Mouse (Mus musculus): ENCODE results near the gene Ms4a4a. TPM values are rescaled to one million over a fixed set of nuclear protein-coding genes. Genes with fewer than 3 reads are reported as not detected.

Gene Ms4a4a
- 10 to 100 TPM in 1 of 2 experiments, 1 to 10 TPM in 1; 5.2 to 14.5 TPM for total RNA-seq (2021)

DNA sequence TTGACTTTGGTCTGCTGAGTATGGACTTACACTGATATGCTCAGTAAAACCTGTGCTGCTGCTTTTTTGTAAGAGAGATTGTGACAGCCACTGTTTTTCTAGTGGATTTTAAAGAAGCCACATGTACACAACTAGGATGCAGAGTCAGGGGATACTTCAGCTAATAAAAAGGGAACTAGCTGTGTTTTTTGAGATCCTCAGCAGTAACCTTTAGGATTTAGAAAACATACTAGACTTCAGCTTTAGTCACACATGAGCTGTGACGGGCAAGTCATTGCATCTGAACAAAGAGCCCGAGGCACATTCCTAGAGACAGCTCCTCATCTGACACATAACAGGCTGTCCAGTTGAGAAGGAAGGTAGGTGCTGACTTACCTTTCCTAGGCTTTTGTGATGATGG is at the start of gene Ms4a4a:
Gene Ms4a4a (plus strand): TSS at position 251 of the 400 bp plus-strand sequence.
- DNase-seq, result no peak
- intact Hi-C loops (cut with DNase I), result no loop called here

DNA sequence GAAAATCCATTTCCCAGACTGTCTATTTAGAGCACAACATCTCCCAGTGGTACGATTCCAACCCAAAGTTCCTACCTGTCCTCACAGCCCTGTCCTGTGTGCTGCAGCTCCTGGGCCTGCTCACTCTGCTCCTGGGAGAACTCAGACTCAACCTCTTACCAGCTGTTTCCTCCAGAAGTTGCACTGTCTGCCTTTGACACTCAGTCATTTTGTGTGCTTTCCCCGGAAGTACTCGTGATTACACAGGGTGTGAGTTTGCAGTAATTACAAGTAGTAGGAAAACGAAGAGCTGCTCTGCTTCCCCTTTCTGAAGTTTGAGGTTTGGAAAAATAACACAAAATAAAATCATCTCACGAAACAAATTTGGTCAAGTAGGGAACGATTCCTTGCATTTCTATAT is 39.4 kb upstream of the Ms4a4a start, which contains the start of gene Ms4a7:
Gene Ms4a7 (minus strand): TSS at position 215 of the 400 bp plus-strand sequence.
- no peak for DNase-seq
- intact Hi-C loops (cut with DNase I), result no loop called here

DNA sequence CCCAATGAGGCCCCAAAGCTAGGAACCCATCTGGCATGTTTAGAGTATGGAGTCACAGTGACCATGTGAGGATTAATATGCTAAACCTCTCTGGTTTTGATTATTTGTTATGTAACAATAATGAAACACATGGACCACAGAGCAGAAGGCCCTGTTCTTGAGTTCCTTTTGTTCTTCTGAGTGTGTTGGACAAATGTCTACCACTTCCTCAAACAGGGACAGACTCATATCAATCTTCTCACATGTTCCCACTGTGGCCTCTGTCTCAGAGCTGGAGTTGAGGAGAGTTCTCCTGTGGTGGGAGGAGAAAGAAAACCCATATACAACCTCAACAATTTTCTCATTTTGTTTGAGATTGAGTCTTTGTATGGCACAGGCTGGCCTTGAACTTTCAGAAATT is 32.2 kb upstream of the Ms4a4a start:
- intact Hi-C loops (cut with DNase I), result no loop called here
- DNase-seq, result no peak

DNA sequence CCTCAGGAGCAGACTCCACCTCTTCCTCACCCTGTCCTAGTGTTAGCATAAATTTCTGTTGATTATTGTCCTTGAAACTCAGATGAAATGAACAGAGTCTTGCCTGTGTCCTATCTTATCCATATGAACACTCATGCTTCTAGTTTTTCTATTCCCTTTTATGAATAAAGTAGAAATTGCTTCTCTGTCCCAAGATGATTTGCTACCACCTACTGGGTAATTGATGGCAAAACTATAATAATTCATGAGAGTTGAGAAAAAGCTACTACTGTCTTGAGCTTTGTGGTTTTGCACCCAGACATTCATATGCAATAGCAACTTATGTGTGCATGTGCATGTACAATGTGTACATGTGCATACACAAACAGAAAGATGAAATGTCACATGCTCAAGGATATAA is 31.3 kb upstream of the Ms4a4a start:
- DNase-seq, result no peak
- intact Hi-C loops (cut with DNase I), result no loop called here

DNA sequence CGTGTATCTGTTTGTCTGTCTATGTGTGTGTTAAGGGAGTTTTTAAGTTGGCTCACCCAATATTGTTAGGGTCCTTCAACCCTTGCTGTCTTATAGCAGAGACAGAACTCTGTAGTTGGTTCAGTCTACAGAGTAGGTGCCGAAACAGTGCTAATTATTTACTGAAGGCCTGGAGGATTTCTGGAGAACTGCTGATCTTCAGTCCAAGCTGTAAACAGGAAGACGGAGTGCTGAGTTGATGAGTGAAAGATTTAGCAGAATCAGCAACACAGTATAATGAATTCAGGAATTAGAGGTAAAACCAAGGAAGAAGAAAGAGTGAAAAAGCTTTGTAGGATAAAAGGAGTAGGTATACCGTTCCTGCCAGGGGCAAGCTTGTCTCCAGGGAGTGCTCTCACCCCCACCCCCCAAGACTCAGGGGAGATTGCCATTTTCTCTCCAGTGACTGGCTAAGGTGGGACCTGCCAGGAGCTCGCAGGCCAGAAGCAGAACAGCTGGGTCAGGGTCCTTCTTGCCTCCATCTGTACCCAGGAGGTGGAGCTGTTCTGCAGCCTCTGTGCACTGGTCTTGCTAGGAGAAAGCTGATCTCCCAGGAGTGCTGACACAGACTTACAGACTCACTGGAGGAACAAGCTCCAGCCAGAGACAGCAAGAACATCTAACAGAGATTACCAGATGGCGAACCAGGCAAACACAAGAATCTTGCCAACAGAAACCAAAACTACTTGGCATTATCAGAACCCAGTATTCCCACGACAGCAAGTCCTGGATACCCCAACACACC is 25.4 kb upstream of the Ms4a4a start:
- intact Hi-C loops (cut with DNase I), result loop anchor here (5.0 to 10.0 kb wide), 2 partner anchors 252 to 415 kb away; partner anchors contain the start of gene Ms4a6d
- peak in 1 of 2 experiments; percentile 18 for DNase-seq

DNA sequence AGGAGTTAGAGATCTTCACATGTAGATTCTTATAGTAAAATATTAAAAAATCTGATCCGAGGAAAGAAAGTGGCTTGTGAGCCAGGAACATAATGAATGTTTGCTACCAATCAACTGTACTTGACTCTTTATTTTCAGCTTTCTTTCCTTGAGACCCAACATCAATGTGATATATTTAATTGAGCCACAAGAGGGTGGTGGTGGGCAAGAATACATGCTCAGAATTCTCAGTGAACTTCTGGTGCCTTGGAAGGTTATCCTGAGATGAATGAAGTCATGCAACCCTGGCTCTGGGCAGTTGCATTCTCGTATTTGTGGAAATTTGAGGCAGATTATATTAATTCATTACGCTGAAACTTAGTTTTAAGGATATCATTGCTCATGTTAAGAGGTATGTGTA is 23.4 kb upstream of the Ms4a4a start:
- no peak for DNase-seq
- intact Hi-C loops (cut with DNase I), result loop anchor here (5.0 to 10.0 kb wide), 2 partner anchors 250 to 413 kb away; partner anchors contain the start of gene Ms4a6d

DNA sequence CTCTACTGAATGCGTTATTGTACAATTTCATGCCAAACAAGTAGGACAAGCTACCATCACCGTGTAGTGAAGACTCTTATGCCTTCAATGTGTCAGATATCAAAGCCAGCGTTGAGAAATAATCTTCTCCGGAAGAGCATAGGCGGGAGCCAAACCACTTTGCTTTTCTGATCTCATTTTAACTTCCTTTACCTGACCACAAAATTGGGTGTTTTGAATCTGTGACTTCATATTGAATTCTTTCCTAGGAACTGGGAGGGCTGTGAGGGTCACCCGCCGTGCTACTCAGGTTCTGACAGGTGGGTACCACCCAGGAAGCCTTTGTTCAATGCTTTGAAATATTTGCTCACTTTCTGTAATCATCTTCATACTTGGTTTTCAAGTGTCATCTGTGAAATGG is 19.6 kb upstream of the Ms4a4a start:
- intact Hi-C loops (cut with DNase I), result loop anchor here (10.0 kb wide), 1 partner anchor 409 kb away; no protein-coding TSS in a partner anchor
- DNase-seq, result no peak

DNA sequence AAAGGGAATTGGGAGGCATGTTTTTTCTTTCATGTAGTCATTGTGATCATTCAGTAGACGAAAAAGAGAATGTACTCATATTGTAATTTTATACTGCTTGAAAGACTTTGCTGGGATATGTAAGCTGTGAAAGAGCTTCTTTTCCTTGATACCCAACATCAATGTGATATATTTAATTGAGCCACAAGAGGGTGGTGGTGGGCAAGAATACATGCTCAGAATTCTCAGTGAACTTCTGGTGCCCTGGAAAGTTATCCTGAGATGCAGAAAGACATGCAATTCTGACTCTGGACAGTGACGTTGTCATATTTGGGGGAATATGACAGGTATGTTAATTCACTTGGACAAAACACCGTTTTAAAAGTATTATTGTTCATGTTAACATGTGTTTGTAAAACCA is 15.2 kb upstream of the Ms4a4a start:
- intact Hi-C loops (cut with DNase I), result no loop called here
- no peak for DNase-seq

DNA sequence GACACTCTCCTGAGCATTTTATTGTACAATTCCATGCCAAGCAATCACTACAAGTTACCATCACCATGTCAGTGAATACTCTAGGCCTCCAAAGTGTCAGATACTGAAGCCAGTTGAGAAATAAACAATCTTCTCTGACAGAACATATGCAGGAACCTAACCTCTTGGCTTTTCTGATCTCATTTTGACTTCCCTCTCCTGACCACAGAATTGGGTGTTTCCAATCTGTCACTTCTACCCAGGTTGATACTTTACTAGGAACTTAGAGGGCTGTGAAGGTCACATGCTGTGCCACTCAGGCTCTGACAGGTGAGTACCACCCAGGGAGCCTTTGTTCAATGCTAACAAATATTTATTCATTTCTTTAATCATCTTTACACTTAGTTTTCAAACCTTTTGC is 13.3 kb upstream of the Ms4a4a start:
- DNase-seq, result no peak
- intact Hi-C loops (cut with DNase I), result no loop called here

DNA sequence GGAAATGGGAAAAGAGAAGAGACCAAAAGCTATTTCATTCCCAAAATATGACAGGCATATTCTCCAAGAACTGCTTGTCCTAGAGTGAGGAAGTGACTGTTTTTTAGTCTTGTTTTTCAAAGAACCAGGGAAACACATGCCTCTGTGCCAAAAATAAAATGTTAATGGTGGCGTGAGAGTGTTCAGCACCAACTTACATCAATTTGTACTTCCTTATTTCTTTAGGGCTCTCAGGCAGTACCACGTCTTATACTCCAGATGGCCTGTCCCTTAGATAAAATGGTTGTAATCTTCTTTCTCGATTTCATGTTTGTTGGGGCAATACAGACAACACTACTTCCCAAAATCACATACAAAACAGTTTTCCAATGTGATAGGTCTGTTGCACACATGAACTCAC is 7.0 kb upstream of the Ms4a4a start:
- no peak for DNase-seq
- intact Hi-C loops (cut with DNase I), result no loop called here

DNA sequence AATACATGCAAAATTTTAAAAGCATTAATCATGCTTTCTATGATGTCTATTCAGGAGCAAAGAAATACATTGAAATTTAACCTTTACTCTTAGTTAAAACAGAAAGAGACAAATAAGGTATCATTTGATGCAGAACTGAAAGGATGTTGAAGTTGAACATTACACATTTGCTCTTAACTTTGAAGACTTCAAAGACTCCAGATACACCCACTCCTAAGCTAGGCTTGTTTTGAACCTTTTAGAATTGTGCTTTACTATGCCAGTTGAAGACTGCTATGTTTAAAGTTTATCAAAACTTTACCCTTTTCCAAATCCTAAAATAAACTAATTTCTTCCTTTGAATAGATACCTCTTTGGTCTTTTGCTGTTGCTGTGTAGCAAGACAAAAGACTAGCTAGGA is 4.1 kb upstream of the Ms4a4a start:
- intact Hi-C loops (cut with DNase I), result no loop called here
- DNase-seq, result no peak

DNA sequence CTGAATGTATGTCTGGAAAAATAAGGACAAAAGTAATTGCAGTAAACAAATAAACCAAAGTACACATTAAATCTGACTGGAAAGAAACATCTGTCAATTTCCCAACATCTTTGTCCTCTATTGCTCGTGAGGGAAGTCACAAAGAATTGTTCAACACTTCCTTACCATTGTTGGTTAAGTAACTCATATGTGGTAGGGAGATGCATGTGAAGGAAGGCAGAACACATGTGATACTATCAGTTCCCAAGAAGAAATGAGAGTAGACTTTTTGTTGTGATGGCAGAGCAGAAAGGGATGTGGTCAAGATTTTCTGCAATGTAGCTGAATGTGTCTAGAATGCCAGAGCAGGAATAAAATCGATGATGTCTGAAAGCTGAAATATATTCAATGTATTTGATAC is 1.1 kb downstream of the Ms4a4a start:
- intact Hi-C loops (cut with DNase I), result no loop called here
- DNase-seq, result no peak

DNA sequence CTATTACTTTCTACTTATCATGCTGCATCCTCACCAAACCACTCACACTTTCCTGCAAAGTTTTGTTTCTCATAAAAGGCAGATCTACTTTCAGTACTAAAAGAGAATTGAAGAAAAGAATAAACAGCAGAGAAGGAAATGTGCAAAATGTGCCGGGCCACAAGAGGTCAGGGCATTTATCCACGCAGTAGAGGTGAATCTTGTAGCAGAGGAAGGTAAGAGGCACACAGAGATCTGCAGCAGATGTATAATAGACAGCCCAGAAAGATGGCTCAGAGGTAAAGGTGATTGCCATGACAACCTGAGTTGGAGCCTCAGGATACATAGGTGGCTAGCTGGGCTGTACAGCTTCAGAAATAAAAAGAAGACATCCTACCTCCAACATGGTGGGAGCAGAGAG is 11.8 kb downstream of the Ms4a4a start:
- intact Hi-C loops (cut with DNase I), result no loop called here
- DNase-seq, result no peak

DNA sequence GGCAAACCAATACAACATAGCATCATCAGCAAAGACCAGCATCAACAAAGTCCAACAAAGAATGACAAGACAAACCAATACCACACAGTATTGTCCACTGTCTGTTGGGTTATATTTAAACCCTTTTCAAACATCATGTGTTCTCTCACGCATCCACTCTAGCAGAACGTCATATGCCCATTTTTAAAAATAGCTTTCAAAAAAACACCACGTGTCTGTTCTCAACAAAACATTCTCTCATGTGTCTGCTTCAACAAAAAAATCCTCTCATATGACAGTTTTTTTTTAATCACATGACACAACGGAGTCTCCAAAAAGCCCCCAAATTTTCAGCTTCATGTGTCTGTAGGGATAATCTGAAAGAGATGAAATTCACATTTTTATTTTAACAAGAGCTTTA is 12.4 kb downstream of the Ms4a4a start:
- intact Hi-C loops (cut with DNase I), result no loop called here
- no peak for DNase-seq

DNA sequence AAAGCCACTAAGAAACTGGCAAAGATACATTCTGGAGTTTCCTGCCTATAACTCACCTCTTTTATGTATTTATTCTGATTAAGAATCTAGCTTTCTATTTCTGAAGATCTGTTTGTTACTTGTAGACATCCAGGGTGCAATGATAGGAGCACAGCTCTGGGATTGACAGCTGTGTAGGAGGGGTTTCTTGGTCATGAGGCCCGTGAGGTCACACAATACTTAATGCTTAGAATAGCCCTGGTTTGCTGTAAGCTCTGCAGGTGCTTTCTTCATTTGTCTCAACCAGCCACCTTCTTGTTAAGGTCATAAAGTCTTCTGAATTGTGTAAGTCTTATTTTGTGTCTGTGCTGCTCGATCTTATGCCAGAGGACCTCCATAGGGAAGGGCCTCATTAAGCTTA is 13.6 kb downstream of the Ms4a4a start:
- DNase-seq, result no peak
- intact Hi-C loops (cut with DNase I), result no loop called here

DNA sequence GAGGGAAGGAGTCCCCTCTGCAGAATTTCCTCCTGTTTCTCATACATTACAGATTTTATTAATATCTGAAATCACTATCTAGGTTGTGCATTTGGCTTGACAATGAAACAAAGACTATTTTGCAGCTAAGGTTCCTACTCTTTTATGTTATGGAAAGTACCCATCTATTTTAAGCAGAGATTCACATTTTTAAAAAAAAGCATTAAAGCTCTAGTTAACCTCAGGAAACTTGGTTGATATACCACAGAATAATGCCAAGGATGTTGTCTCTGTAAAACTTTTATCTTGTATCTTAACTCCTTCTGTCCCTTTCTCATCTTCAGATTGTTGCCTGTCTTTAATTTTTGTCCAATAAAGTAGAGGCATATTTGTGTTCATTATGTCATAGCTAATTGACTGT is 20.4 kb downstream of the Ms4a4a start:
- DNase-seq, result no peak
- intact Hi-C loops (cut with DNase I), result no loop called here

DNA sequence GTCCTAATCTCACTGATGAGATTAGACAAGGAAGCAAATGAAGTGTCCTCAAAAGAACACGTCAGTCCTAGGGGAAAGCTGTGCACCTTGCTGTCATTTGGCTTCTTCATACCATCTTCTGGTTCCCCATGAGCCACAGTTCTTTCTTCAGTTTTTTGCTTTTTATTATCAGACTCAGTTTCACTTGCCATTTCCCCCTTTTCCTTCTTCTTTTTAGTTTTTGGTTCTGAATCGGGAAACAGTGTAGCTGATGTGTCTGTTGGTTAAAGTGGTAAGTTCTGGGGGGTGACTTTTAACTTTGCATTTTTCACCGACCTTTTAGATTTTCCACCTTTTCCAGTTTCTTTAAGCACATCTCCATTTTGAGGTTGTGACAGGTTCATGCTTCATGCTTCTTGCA is 29.2 kb downstream of the Ms4a4a start, which contains the start of gene Ms4a4c:
Gene Ms4a4c (plus strand): TSS at position 244 of the 400 bp plus-strand sequence.
- intact Hi-C loops (cut with DNase I), result no loop called here
- no peak for DNase-seq

DNA sequence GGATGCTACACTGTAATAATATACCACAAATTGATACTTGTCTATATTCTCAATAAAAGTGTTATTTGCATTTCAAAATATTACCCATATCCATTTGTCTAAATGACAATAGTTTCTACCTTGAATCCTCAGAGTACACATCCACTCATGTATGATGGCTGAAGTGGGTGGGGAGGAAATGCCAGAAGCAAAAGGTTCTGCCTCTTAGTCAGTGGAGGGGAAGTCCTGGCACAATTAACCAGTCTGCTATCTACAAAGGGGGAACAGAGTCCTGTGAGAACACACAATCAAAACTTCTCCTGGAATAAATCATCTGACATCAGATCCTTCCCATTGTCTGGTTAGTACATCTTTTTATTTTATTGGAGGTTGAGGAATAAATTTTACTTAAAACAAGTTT is 32.1 kb downstream of the Ms4a4a start:
- intact Hi-C loops (cut with DNase I), result no loop called here

DNA sequence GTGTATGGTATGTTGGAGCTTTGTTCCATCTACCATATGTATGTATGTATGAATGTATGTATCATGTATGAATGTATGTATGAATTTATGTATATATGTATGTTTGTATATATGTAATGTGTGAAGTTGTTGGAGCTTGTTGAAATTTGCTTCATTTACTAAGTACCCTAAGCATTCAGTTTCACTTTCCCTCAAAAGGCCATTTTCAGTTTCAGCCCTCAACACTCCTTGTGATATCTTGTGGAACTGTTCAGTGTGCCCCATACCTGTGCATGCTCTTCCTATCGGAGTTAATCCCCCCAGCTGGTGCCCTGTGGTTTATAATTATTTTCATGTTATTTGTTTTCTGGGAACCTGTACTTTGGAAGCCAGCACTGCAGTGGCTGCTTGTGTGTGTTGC is 33.3 kb downstream of the Ms4a4a start:
- no peak for DNase-seq
- intact Hi-C loops (cut with DNase I), result no loop called here

More for the DNA sequence above, 32.1 kb downstream of the Ms4a4a start:
- DNase-seq, result no peak

DNA sequence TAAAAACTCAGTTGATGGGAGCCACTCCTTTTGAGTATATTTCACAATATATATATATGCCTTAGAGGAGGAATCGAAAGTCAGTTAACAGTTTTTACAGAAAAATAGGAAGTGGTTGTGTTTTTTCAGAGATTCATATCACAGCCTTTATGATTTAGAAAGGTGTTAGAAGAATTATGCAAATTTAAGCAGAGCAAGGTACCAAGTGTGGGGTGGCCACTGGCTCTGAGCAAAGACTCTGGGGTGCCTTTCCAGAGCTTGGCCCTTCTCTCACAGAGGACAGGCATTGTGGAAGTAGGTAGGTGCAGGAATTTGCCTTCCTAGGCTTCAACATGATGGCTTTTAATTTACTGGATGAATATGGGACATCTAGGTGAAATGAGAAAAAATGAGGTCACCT is 36.3 kb downstream of the Ms4a4a start:
- DNase-seq, result no peak
- intact Hi-C loops (cut with DNase I), result no loop called here

DNA sequence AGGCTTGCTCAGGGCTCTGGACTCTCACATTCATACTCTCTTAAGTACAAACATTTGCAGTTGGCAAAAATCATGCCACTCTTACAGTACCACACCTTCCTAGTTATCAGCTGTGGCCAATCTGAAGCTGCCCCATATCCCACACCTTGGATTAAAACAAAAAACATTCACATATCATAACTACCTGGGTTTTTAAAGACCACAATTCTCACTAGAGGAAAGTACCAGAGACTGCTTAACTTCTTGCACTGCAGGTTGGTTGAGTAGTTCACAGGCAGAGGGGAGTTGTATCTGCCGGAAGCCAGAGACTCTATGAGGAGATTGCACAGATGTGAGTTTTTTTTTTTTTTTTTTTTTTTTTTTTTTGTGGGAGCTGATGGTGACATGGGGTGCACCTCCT is 38.8 kb downstream of the Ms4a4a start:
- intact Hi-C loops (cut with DNase I), result no loop called here
- no peak for DNase-seq

DNA sequence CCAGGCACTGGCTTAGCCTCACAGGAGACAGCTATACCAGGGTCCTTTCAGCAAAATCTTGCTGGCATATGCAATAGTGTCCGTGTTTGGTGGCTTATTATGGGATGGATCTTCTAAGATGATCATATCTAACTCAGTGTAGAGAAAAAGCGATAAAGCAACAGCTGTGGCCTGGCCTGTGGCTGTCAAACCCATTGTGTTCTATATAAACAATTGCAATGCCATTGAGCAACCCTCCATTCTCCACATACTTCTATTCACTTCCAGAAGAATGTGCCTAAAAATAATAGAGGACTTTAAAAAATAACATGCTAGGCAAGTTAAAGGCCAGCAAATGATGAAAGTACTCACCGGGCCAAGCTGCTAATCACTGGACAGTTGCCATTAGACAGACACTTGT is 40.3 kb downstream of the Ms4a4a start:
- intact Hi-C loops (cut with DNase I), result no loop called here
- DNase-seq, result no peak

All from heart, postnatal 36 days (tissue).